Mouse (Mus musculus) left cerebral cortex, adult 8-10 months (tissue): ENCODE data around the gene Copb1. TPM values are rescaled to one million over a fixed set of nuclear protein-coding genes. Genes with fewer than 3 reads are reported as not detected.

Experiments
- DNase-seq, 2 experiments: peaks; one replicate each; pipeline ENCODE4 v3.0.0; 2022; ENCODE audit warnings: low spot score in 2 of 2
- total RNA-seq, 4 experiments: library from RNA; stranded (reverse); gene quantifications; 2 replicates each; pipeline ENCODE4 v1.2.4; 2022

Copb1 gene
- total RNA-seq, 4 experiments from 2014 or later: 56.0 to 68.1 (median 60.6) TPM

GRCm38 (mm10) chr7:114169381-114169780 is 85.1 kb downstream of the Copb1 start:
- no peak for DNase-seq

Other genes with a start within 250 kb of the Copb1 start
- 10 to 100 TPM; 13.4 to 16.2 (median 13.9) TPM for gene Rras2, start 136.9 kb downstream of the Copb1 start, total RNA-seq
- 100 to 1,000 TPM; 112 to 121 (median 117) TPM for gene Psma1, start 21.4 kb upstream of the Copb1 start, total RNA-seq
- gene Pde3b, start 160.6 kb upstream of the Copb1 start, total RNA-seq: 10 to 100 TPM in 3 of 4 experiments, 1 to 10 TPM in 1; 7.3 to 13.3 (median 11.6) TPM